ENCODE assay signal across 18 mouse cellular contexts in genomic region chr6:87576648-87577330, GRCm38 (mm10). TPM values are rescaled to one million over a fixed set of nuclear protein-coding genes. Genes with fewer than 3 reads are reported as not detected.
A peak's percentile ranks its signal among the peaks of the same experiment; 100 is the strongest.
DNase-seq lines count a peak whose midpoint lies in the region; ATAC-seq lines count a peak whose summit lies in the region.
"Had no signal": no experiment of that assay in that cellular context is flagged by ENCODE, and none has a peak within 500 bp of the region (broad histone marks: within the 10 kb centered on the region; RNA-seq: fewer than 3 reads in every experiment).

No protein-coding gene starts in this region.

- WGBS in embryonic facial prominence, embryonic 12.5 days, result 40% methylated on average over 4 of the region's 4 CpGs
- WGBS in embryonic facial prominence, embryonic 10.5 days, result 46% methylated on average over 4 of the region's 4 CpGs
- 27% methylated on average over 4 of the region's 4 CpGs for WGBS in kidney, embryonic 16.5 days
- 32% methylated on average over 4 of the region's 4 CpGs for WGBS in limb, embryonic 15.5 days

- no peak overlapping the region for H3K9ac ChIP-seq in embryonic facial prominence, embryonic 12.5 days
- no peak overlapping the region for H3K9ac ChIP-seq in kidney, embryonic 16.5 days (replicated peaks; ENCODE audit: low read length)
- no peak overlapping the region for H3K9ac ChIP-seq in limb, embryonic 15.5 days
- H3K9ac ChIP-seq: forebrain, embryonic 12.5 days; limb, embryonic 12.5 days had no signal

- H3K27me3 ChIP-seq in embryonic facial prominence, embryonic 12.5 days, result no peaks in the 10 kb centered on the region
- H3K27me3 ChIP-seq in embryonic facial prominence, embryonic 10.5 days (replicated peaks; ENCODE audit: low read depth, poor library complexity, severe bottlenecking), result no peaks in the 10 kb centered on the region
- H3K27me3 ChIP-seq in kidney, embryonic 16.5 days (ENCODE audit: insufficient read depth, low read length), result no peaks in the 10 kb centered on the region
- no peaks in the 10 kb centered on the region for H3K27me3 ChIP-seq in limb, embryonic 15.5 days
- H3K27me3 ChIP-seq: forebrain, embryonic 12.5 days; limb, embryonic 12.5 days had no signal

- no peak overlapping the region for H3K4me2 ChIP-seq in embryonic facial prominence, embryonic 12.5 days (replicated peaks)
- H3K4me2 ChIP-seq in kidney, embryonic 16.5 days (replicated peaks; ENCODE audit: low read depth, low read length), result no peak overlapping the region
- no peak overlapping the region for H3K4me2 ChIP-seq in limb, embryonic 15.5 days
- H3K4me2 ChIP-seq: forebrain, embryonic 12.5 days; limb, embryonic 12.5 days had no signal

- H3K4me3 ChIP-seq in embryonic facial prominence, embryonic 12.5 days, result no peak overlapping the region
- H3K4me3 ChIP-seq in embryonic facial prominence, embryonic 10.5 days, result no peak overlapping the region
- H3K4me3 ChIP-seq in kidney, embryonic 16.5 days (ENCODE audit: low read length), result no peak overlapping the region
- H3K4me3 ChIP-seq in limb, embryonic 15.5 days, result no peak overlapping the region
- H3K4me3 ChIP-seq: forebrain, embryonic 12.5 days; limb, embryonic 12.5 days had no signal

- no peaks in the 10 kb centered on the region for H3K4me1 ChIP-seq in embryonic facial prominence, embryonic 12.5 days
- peaks cover 6% of the 10 kb centered on the region for H3K4me1 ChIP-seq in embryonic facial prominence, embryonic 10.5 days
- peaks cover 4% of the 10 kb centered on the region; the same call in 1 of the 2 replicates for H3K4me1 ChIP-seq in kidney, embryonic 16.5 days (ENCODE audit: insufficient read depth, low read length)
- H3K4me1 ChIP-seq in limb, embryonic 15.5 days, result peaks cover 6% of the 10 kb centered on the region

- 0 out of 2 replicates have a peak, but pooled peaks have one; percentile 72 for ATAC-seq in embryonic facial prominence, embryonic 12.5 days (ENCODE audit: insufficient number of reproducible peaks, insufficient read depth, low FRiP score, low TSS enrichment)
- peak; percentile 67; the same call in 1 of the 2 replicates for ATAC-seq in kidney, embryonic 16.5 days (ENCODE audit: low FRiP score, low TSS enrichment)
- ATAC-seq in limb, embryonic 15.5 days (ENCODE audit: insufficient number of reproducible peaks, low FRiP score, low TSS enrichment, low read depth), result peak; percentile 81
- no peak for ATAC-seq in megakaryocyte progenitor cell, adult 5-6 weeks (replicated peaks; ENCODE audit: poor library complexity)
- ATAC-seq: hindbrain, postnatal 0 days had no signal

- no peaks in the 10 kb centered on the region for H3K36me3 ChIP-seq in embryonic facial prominence, embryonic 12.5 days
- H3K36me3 ChIP-seq in embryonic facial prominence, embryonic 10.5 days (replicated peaks), result no peaks in the 10 kb centered on the region
- no peaks in the 10 kb centered on the region for H3K36me3 ChIP-seq in kidney, embryonic 16.5 days (ENCODE audit: insufficient read depth, low read length)
- no peaks in the 10 kb centered on the region for H3K36me3 ChIP-seq in limb, embryonic 15.5 days
- H3K36me3 ChIP-seq: limb, embryonic 12.5 days had no signal

- H3K9me3 ChIP-seq in embryonic facial prominence, embryonic 12.5 days, result no peaks in the 10 kb centered on the region
- no peaks in the 10 kb centered on the region for H3K9me3 ChIP-seq in embryonic facial prominence, embryonic 10.5 days
- H3K9me3 ChIP-seq in kidney, embryonic 16.5 days (ENCODE audit: low read length), result no peaks in the 10 kb centered on the region
- no peaks in the 10 kb centered on the region for H3K9me3 ChIP-seq in limb, embryonic 15.5 days
- H3K9me3 ChIP-seq: forebrain, embryonic 12.5 days; limb, embryonic 12.5 days had no signal

- 0 out of 2 replicates have a peak overlapping the region, but pooled peaks have one; percentile 32 for H3K27ac ChIP-seq in embryonic facial prominence, embryonic 12.5 days
- no peak overlapping the region for H3K27ac ChIP-seq in embryonic facial prominence, embryonic 10.5 days (replicated peaks)
- H3K27ac ChIP-seq in kidney, embryonic 16.5 days (ENCODE audit: low read length), result peak overlapping the region; percentile 41
- H3K27ac ChIP-seq in limb, embryonic 15.5 days, result peak overlapping the region; percentile 70
- H3K27ac ChIP-seq: forebrain, embryonic 12.5 days; hindbrain, postnatal 0 days; limb, embryonic 12.5 days had no signal

- DNase-seq in embryonic facial prominence, embryonic 10.5 days (ENCODE audit: low spot score), result no peak
- no peak for DNase-seq in kidney, postnatal 36 days
- DNase-seq in 3T3-L1 (ENCODE audit: low read depth, low spot score), result peak; percentile 75
- no peak for DNase-seq in adrenal gland, adult (ENCODE audit: inconsistent age in 2 of 2, low spot score in 1 of 2)
- DNase-seq: adrenal gland, postnatal 14 days; cerebellum, adult 11-12 months; gastrocnemius, postnatal 36 days; kidney, postnatal 25 days; layer of hippocampus, adult 9-11 months; lung, adult 2 months; right cerebral cortex, adult 18-20 months had no signal

RNA-seq across cellular contexts. Expression of gene Prokr1, which starts 13.8 kb away (rescaled TPM):
- polyA plus RNA-seq in embryonic facial prominence, embryonic 12.5 days (2016; fragmentation: Nextera tagmentation; extraction: Ambion mirVana), result 3.7 and 4.1 TPM in 2 replicates
- 0.87 and 1.2 TPM in 2 replicates for polyA plus RNA-seq in embryonic facial prominence, embryonic 10.5 days (2016; fragmentation: Nextera tagmentation; extraction: Ambion mirVana)
- 5.0 and 5.1 TPM in 2 replicates for polyA plus RNA-seq in kidney, embryonic 16.5 days (2015; fragmentation: Nextera tagmentation; extraction: Ambion mirVana)
- 5.1 and 5.3 TPM in 2 replicates for polyA plus RNA-seq in limb, embryonic 15.5 days (2015; fragmentation: Nextera tagmentation; extraction: Ambion mirVana)
- total RNA-seq in megakaryocyte progenitor cell, adult 5-6 weeks (2015), result 0.34 and 0.37 TPM in 2 replicates
- total RNA-seq in megakaryocyte progenitor cell, adult 5-6 weeks (2017), result 0.17 and 0.24 TPM in 2 replicates

RNA-seq across cellular contexts. Expression of gene Arhgap25, which starts 43.7 kb away (rescaled TPM):
- 4.4 and 5.0 TPM in 2 replicates for polyA plus RNA-seq in embryonic facial prominence, embryonic 12.5 days (2016; fragmentation: Nextera tagmentation; extraction: Ambion mirVana)
- polyA plus RNA-seq in embryonic facial prominence, embryonic 10.5 days (2016; fragmentation: Nextera tagmentation; extraction: Ambion mirVana), result 3.2 and 3.4 TPM in 2 replicates
- polyA plus RNA-seq in kidney, embryonic 16.5 days (2015; fragmentation: Nextera tagmentation; extraction: Ambion mirVana), result 5.4 and 6.3 TPM in 2 replicates
- 7.6 and 8.4 TPM in 2 replicates for polyA plus RNA-seq in limb, embryonic 15.5 days (2015; fragmentation: Nextera tagmentation; extraction: Ambion mirVana)
- 7.0 and 11.0 TPM in 2 replicates for total RNA-seq in megakaryocyte progenitor cell, adult 5-6 weeks (2015)
- total RNA-seq in megakaryocyte progenitor cell, adult 5-6 weeks (2017), result 23.0 and 30.6 TPM in 2 replicates
